Mouse (Mus musculus) small intestine, adult 2 months (tissue): ENCODE measurements around the gene Mlph.

Experiments
- CTCF ChIP-seq: fragments of 200-500 bp; IDR thresholded peaks from 2 replicates; pipeline ENCODE4 v1.5.1; 2012; ENCODE audit warnings: low read depth, mild to moderate bottlenecking, control low read depth, inconsistent platforms, low read length, moderate library complexity, mixed read lengths; ENCODE audit not compliant: insufficient replicate concordance, insufficient read length; ENCODE audit errors: extremely low read depth
- POLR2A ChIP-seq: fragments of 200-500 bp; IDR thresholded peaks from 2 replicates; pipeline ENCODE4 v1.6.1; 2012; ENCODE audit warnings: low read depth, mild to moderate bottlenecking, control low read depth, inconsistent platforms, low read length, moderate library complexity

GRCm38 (mm10) chr1:90968649-90969048 is 53.8 kb downstream of the Mlph start:
- TF ChIP-seq POLR2A (no peak), CTCF (no peak)
